Mouse (Mus musculus) small intestine, adult 2 months (tissue): ENCODE results near the gene Ier2.

Experiments used
- CTCF ChIP-seq: fragments of 200-500 bp; IDR thresholded peaks from 2 replicates; pipeline ENCODE4 v1.5.1; 2012; ENCODE audit warnings: low read depth, mild to moderate bottlenecking, control low read depth, inconsistent platforms, low read length, moderate library complexity, mixed read lengths; ENCODE audit not compliant: insufficient replicate concordance, insufficient read length; ENCODE audit errors: extremely low read depth
- POLR2A ChIP-seq: fragments of 200-500 bp; IDR thresholded peaks from 2 replicates; pipeline ENCODE4 v1.6.1; 2012; ENCODE audit warnings: low read depth, mild to moderate bottlenecking, control low read depth, inconsistent platforms, low read length, moderate library complexity

GRCm38 (mm10) chr8:84664566-84665384, 2.1 kb upstream of the Ier2 start:
- TF ChIP-seq POLR2A (no peak), CTCF (0 out of 2 replicates have a peak, but pooled peaks have one; percentile 36)
